Mouse (Mus musculus): ENCODE data around the gene Tub.

The Tub gene

GRCm38 (mm10) chr7:109029961-109030465 lies 79.9 kb downstream of the Tub start:
- DNase-seq (ENCODE audit: low spot score in 2 of 2): no peak

GRCm38 (mm10) chr7:109031331-109031730 lies 81.2 kb downstream of the Tub start:
- no peak for DNase-seq (ENCODE audit: low spot score in 2 of 2)

GRCm38 (mm10) chr7:109032054-109032453 lies 81.9 kb downstream of the Tub start:
- DNase-seq (ENCODE audit: low spot score in 2 of 2): no peak

GRCm38 (mm10) chr7:109038121-109038735 lies 88.1 kb downstream of the Tub start:
- DNase-seq (ENCODE audit: low spot score in 2 of 2): no peak

GRCm38 (mm10) chr7:109038987-109039386 lies 88.8 kb downstream of the Tub start:
- DNase-seq (ENCODE audit: low spot score in 2 of 2): no peak

- DNase-seq (ENCODE audit: low spot score in 2 of 2): peak in 1 of 2 experiments; percentile 73
Measured at GRCm38 (mm10) chr7:109039445-109039844, 89.3 kb downstream of the Tub start.

GRCm38 (mm10) chr7:109045876-109046275 lies 95.7 kb downstream of the Tub start:
- no peak for DNase-seq (ENCODE audit: low spot score in 2 of 2)

- DNase-seq (ENCODE audit: low spot score in 2 of 2): no peak
Measured at GRCm38 (mm10) chr7:109050831-109051230, 100.7 kb downstream of the Tub start.

GRCm38 (mm10) chr7:109059536-109059935 lies 109.4 kb downstream of the Tub start:
- no peak for DNase-seq (ENCODE audit: low spot score in 2 of 2)

- no peak for DNase-seq (ENCODE audit: low spot score in 2 of 2)
Measured at GRCm38 (mm10) chr7:109069641-109070040, 119.5 kb downstream of the Tub start.

- no peak for DNase-seq (ENCODE audit: low spot score in 2 of 2)
Measured at GRCm38 (mm10) chr7:109072326-109072725, 122.2 kb downstream of the Tub start.

- no peak for DNase-seq (ENCODE audit: low spot score in 2 of 2)
Measured at GRCm38 (mm10) chr7:109082269-109083112, 132.4 kb downstream of the Tub start.

GRCm38 (mm10) chr7:109083113-109083812 lies 133.1 kb downstream of the Tub start, which contains the start of gene Ric3:
Ric3 (minus strand) TSS chr7:109083331.
- peak; percentile 69 to 89 for DNase-seq (ENCODE audit: low spot score in 2 of 2)

GRCm38 (mm10) chr7:109083813-109084184 lies 133.7 kb downstream of the Tub start:
- DNase-seq (ENCODE audit: low spot score in 2 of 2): no peak

All from left cerebral cortex, adult 9 months (tissue).